In the genomic region with DNA sequence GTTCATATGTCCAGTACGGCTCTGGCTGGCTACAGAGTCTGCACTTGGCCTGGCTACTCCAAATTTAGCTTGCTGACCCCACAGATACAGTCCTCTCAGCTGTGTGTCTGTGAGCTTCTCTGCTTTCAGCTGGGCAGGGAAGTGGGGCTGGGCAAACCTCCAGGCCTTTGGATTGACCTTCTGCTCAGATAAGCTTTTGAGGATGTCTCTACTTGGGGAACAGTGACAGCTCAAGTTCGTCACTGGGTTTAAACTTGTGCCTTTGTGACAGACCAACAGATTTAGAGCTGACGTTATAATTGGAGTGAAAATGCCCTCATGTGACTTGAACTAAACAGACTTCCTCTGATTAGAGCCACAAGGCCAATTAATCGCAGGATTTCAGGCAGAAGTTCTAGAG, we compare ENCODE assay signal across 9 mouse cellular contexts.
A peak's percentile ranks its signal among the peaks of the same experiment; 100 is the strongest.
DNase-seq lines count a peak whose midpoint lies in the region; ATAC-seq lines count a peak whose summit lies in the region.
"Had no signal": no experiment of that assay in that cellular context is flagged by ENCODE, and none has a peak within 500 bp of the region (broad histone marks: within the 10 kb centered on the region; RNA-seq: fewer than 3 reads in every experiment).

No protein-coding gene starts in this region.

- H3K27ac ChIP-seq in liver, embryonic 15.5 days (replicated peaks): no peak overlapping the region
- H3K27ac ChIP-seq in liver, embryonic 12.5 days: no peak overlapping the region
- H3K27ac ChIP-seq in neural tube, embryonic 15.5 days (replicated peaks): no peak overlapping the region
- H3K27ac ChIP-seq: embryonic facial prominence, embryonic 12.5 days had no signal

- H3K9ac ChIP-seq in liver, embryonic 15.5 days: no peak overlapping the region
- H3K9ac ChIP-seq in liver, embryonic 12.5 days: no peak overlapping the region
- no peak overlapping the region for H3K9ac ChIP-seq in neural tube, embryonic 15.5 days (replicated peaks)
- H3K9ac ChIP-seq: embryonic facial prominence, embryonic 12.5 days had no signal

- H3K36me3 ChIP-seq in liver, embryonic 15.5 days (replicated peaks): no peaks in the 10 kb centered on the region
- no peaks in the 10 kb centered on the region for H3K36me3 ChIP-seq in liver, embryonic 12.5 days
- H3K36me3 ChIP-seq in neural tube, embryonic 15.5 days: no peaks in the 10 kb centered on the region
- H3K36me3 ChIP-seq: embryonic facial prominence, embryonic 12.5 days had no signal

- H3K4me1 ChIP-seq in liver, embryonic 15.5 days (replicated peaks): no peaks in the 10 kb centered on the region
- peaks cover 5% of the 10 kb centered on the region; the same call in 1 of the 2 replicates for H3K4me1 ChIP-seq in liver, embryonic 12.5 days
- H3K4me1 ChIP-seq in neural tube, embryonic 15.5 days: peaks cover 22% of the 10 kb centered on the region

- H3K9me3 ChIP-seq in liver, embryonic 15.5 days (replicated peaks): no peaks in the 10 kb centered on the region
- no peaks in the 10 kb centered on the region for H3K9me3 ChIP-seq in liver, embryonic 12.5 days (replicated peaks)
- no peaks in the 10 kb centered on the region for H3K9me3 ChIP-seq in neural tube, embryonic 15.5 days (replicated peaks)
- H3K9me3 ChIP-seq: embryonic facial prominence, embryonic 12.5 days had no signal

- 55% methylated on average over 4 of the region's 4 CpGs for WGBS in liver, embryonic 15.5 days (ENCODE audit: insufficient replicate concordance)
- 57% methylated on average over 4 of the region's 4 CpGs for WGBS in liver, embryonic 12.5 days (ENCODE audit: insufficient replicate concordance)
- WGBS in neural tube, embryonic 15.5 days: 77% methylated on average over 4 of the region's 4 CpGs

- peak; percentile 40; the same call in 1 of the 2 replicates for ATAC-seq in liver, embryonic 15.5 days (ENCODE audit: insufficient read depth)
- no peak for ATAC-seq in liver, embryonic 12.5 days
- ATAC-seq in neural tube, embryonic 15.5 days (ENCODE audit: low FRiP score): no peak

- no peaks in the 10 kb centered on the region for H3K27me3 ChIP-seq in liver, embryonic 15.5 days
- H3K27me3 ChIP-seq in liver, embryonic 12.5 days (replicated peaks): no peaks in the 10 kb centered on the region
- H3K27me3 ChIP-seq in neural tube, embryonic 15.5 days (replicated peaks): no peaks in the 10 kb centered on the region
- H3K27me3 ChIP-seq: embryonic facial prominence, embryonic 12.5 days had no signal

- no peak overlapping the region for H3K4me3 ChIP-seq in liver, embryonic 15.5 days (replicated peaks)
- H3K4me3 ChIP-seq in liver, embryonic 12.5 days: no peak overlapping the region
- H3K4me3 ChIP-seq in neural tube, embryonic 15.5 days (replicated peaks): no peak overlapping the region
- H3K4me3 ChIP-seq: embryonic facial prominence, embryonic 12.5 days had no signal

- no peak overlapping the region for H3K4me2 ChIP-seq in liver, embryonic 15.5 days
- no peak overlapping the region for H3K4me2 ChIP-seq in liver, embryonic 12.5 days
- no peak overlapping the region for H3K4me2 ChIP-seq in neural tube, embryonic 15.5 days
- H3K4me2 ChIP-seq: embryonic facial prominence, embryonic 12.5 days had no signal

- peak; percentile 80 for DNase-seq in brain, adult 2 months (ENCODE audit: low read depth, low spot score)
- peak; percentile 81 to 88 for DNase-seq in heart, adult 18-20 months
- peak; percentile 42 to 58 for DNase-seq in kidney, postnatal 4 days
- no peak for DNase-seq in thymus, adult 18-20 months
- no peak for DNase-seq in layer of hippocampus, adult 9-10 months (ENCODE audit: low spot score)

Comparison
In these comparisons a context has a peak if more than half of its experiments do, and no peak if none do; other contexts are left out.
1. DNase-seq: peak in brain, adult 2 months (single experiment), heart, adult 18-20 months (2 of 2) and kidney, postnatal 4 days (2 of 2); none in thymus, adult 18-20 months (0 of 2) and layer of hippocampus, adult 9-10 months (single experiment).